Mouse (Mus musculus) lung, embryonic 14.5 days (tissue): ENCODE measurements around the gene Ccdc81. TPM values are rescaled to one million over a fixed set of nuclear protein-coding genes. Genes with fewer than 3 reads are reported as not detected.

ENCODE experiments used
- ATAC-seq: fragments of 200-750 bp; cut with Nextera tagmentation; 2 replicates; pipeline ENCODE4 v1.8.0; 2017; ENCODE audit warnings: mild to moderate bottlenecking, moderate TSS enrichment, moderate library complexity; ENCODE audit not compliant: insufficient read depth
- DNase-seq: peaks from one replicate; pipeline ENCODE4 v3.0.0-alpha.2; 2015
- H3K27ac ChIP-seq: fragments of 300-500 bp; sonication (generic); 2 replicates; pipeline ENCODE4 v1.5.1; 2014; ENCODE audit warnings: low read depth, mild to moderate bottlenecking, moderate library complexity
- H3K27me3 ChIP-seq: fragments of 300-500 bp; sonication (generic); 2 replicates; pipeline ENCODE4 v1.6.1; 2014; ENCODE audit warnings: low read length, control low read depth; ENCODE audit not compliant: insufficient read depth
- H3K36me3 ChIP-seq: fragments of 300-500 bp; sonication (generic); 2 replicates; pipeline ENCODE4 v1.6.1; 2014; ENCODE audit warnings: control low read depth; ENCODE audit not compliant: insufficient read depth
- H3K4me1 ChIP-seq: fragments of 300-500 bp; sonication (generic); 2 replicates; pipeline ENCODE4 v1.6.1; 2014; ENCODE audit warnings: antibody characterized with exemption, control low read depth; ENCODE audit not compliant: insufficient read depth
- H3K4me2 ChIP-seq: fragments of 300-500 bp; sonication (generic); 2 replicates; pipeline ENCODE4 v1.6.1; 2014; ENCODE audit warnings: mild to moderate bottlenecking
- H3K4me3 ChIP-seq: fragments of 300-500 bp; sonication (generic); 2 replicates; pipeline ENCODE4 v1.5.1; 2014; ENCODE audit warnings: low read depth, low read length
- H3K9ac ChIP-seq: fragments of 300-500 bp; sonication (generic); 2 replicates; pipeline ENCODE4 v1.6.1; 2014
- H3K9me3 ChIP-seq: fragments of 300-500 bp; sonication (generic); 2 replicates; pipeline ENCODE4 v1.6.1; 2016; ENCODE audit warnings: low read depth, low read length, control low read depth
- CTCF ChIP-seq: IDR thresholded peaks from 2 replicates; pipeline ENCODE4 v1.5.1; 2016; ENCODE audit warnings: antibody characterized with exemption, low read depth
- WGBS: fragments of 180-500 bp; shearing (Covaris S2); extraction: QIAGEN DNeasy Blood & Tissue Kit; methylation state at CpG from one replicate; pipeline ENCODE4 v1.1.7; 2014; 5-methylcytosine and 5-hydroxymethylcytosine counted together
- polyA plus RNA-seq: library from polyadenylated mRNA; unstranded; fragments of >200 nt; fragmentation: Nextera tagmentation; extraction: Ambion mirVana; gene quantifications from 2 replicates; pipeline ENCODE4 v1.2.1, GENCODE M21; 2014

The Ccdc81 gene
- polyA plus RNA-seq, 1 experiment from 2014 or later = not detected

GRCm38 (mm10) chr7:89843533-89843932 lies 59.9 kb downstream of the Ccdc81 start:
- Histone ChIP-seq H3K4me1 (no peaks in the 10 kb centered on the region), H3K36me3 (no peaks in the 10 kb centered on the region), H3K4me3 (no peak overlapping the region), H3K27me3 (no peaks in the 10 kb centered on the region), H3K9ac (no peak overlapping the region), H3K27ac (no peak overlapping the region), H3K9me3 (no peaks in the 10 kb centered on the region), H3K4me2 (no peak overlapping the region)
- WGBS = 26% methylated on average over 6 of the region's 6 CpGs
- peak; percentile 63 for TF ChIP-seq CTCF
- DNase-seq (peak; percentile 64), ATAC-seq (no peak)

GRCm38 (mm10) chr7:89843121-89843520 lies 60.3 kb downstream of the Ccdc81 start:
- H3K9ac ChIP-seq = no peak overlapping the region
- H3K9me3 ChIP-seq = no peaks in the 10 kb centered on the region
- no peaks in the 10 kb centered on the region for H3K36me3 ChIP-seq
- H3K4me3 ChIP-seq = no peak overlapping the region
- no peaks in the 10 kb centered on the region for H3K4me1 ChIP-seq
- 58% methylated on average over 6 of the region's 6 CpGs for WGBS
- DNase-seq = no peak
- no peak overlapping the region for H3K27ac ChIP-seq
- no peak overlapping the region for H3K4me2 ChIP-seq
- H3K27me3 ChIP-seq = no peaks in the 10 kb centered on the region
- no peak for ATAC-seq
- TF ChIP-seq CTCF = no peak

DNA sequence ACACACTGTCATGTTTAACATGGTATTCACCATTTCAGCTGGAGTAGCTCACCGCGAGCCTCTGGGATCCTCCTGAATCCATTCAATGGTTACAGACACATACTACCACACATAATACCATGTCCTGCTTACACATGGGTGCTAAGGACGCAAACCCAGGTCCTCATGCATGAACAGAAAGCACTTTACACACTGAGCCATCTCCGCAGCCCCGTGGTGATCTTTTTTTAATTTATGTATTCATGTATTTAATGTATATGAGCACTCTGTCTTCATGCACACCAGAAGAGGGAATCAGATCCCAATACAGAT lies 61.1 kb downstream of the Ccdc81 start:
- no peak for ATAC-seq
- TF ChIP-seq CTCF = no peak

GRCm38 (mm10) chr7:89841670-89842403 lies 61.6 kb downstream of the Ccdc81 start:
- DNase-seq = peak; percentile 98
- Histone ChIP-seq H3K4me2 (no peak overlapping the region), H3K27me3 (no peaks in the 10 kb centered on the region), H3K9ac (no peak overlapping the region), H3K27ac (no peak overlapping the region), H3K9me3 (no peaks in the 10 kb centered on the region), H3K4me1 (no peaks in the 10 kb centered on the region; the same call in 1 of the 2 replicates), H3K4me3 (no peak overlapping the region), H3K36me3 (no peaks in the 10 kb centered on the region)
- peak; percentile 89 for TF ChIP-seq CTCF
- WGBS = 30% methylated on average over 15 of the region's 15 CpGs
- peak; percentile 67 for ATAC-seq

More for the DNA sequence above, 61.1 kb downstream of the Ccdc81 start:
- no peak overlapping the region for H3K9ac ChIP-seq
- no peak overlapping the region for H3K27ac ChIP-seq
- no peak for DNase-seq
- no peaks in the 10 kb centered on the region for H3K9me3 ChIP-seq
- no peaks in the 10 kb centered on the region; the same call in 1 of the 2 replicates for H3K4me1 ChIP-seq
- H3K27me3 ChIP-seq = no peaks in the 10 kb centered on the region
- H3K4me3 ChIP-seq = no peak overlapping the region
- no peaks in the 10 kb centered on the region for H3K36me3 ChIP-seq
- WGBS = 83% methylated on average over 5 of the region's 5 CpGs
- no peak overlapping the region for H3K4me2 ChIP-seq

GRCm38 (mm10) chr7:89839721-89840120 lies 63.7 kb downstream of the Ccdc81 start:
- DNase-seq (no peak), ATAC-seq (no peak)
- Histone ChIP-seq H3K27me3 (no peaks in the 10 kb centered on the region), H3K4me3 (no peak overlapping the region), H3K36me3 (no peaks in the 10 kb centered on the region), H3K9me3 (no peaks in the 10 kb centered on the region), H3K4me2 (no peak overlapping the region), H3K4me1 (no peaks in the 10 kb centered on the region; the same call in 1 of the 2 replicates), H3K9ac (no peak overlapping the region), H3K27ac (no peak overlapping the region)
- no peak for TF ChIP-seq CTCF
- WGBS = 61% methylated on average over 8 of the region's 8 CpGs

DNA sequence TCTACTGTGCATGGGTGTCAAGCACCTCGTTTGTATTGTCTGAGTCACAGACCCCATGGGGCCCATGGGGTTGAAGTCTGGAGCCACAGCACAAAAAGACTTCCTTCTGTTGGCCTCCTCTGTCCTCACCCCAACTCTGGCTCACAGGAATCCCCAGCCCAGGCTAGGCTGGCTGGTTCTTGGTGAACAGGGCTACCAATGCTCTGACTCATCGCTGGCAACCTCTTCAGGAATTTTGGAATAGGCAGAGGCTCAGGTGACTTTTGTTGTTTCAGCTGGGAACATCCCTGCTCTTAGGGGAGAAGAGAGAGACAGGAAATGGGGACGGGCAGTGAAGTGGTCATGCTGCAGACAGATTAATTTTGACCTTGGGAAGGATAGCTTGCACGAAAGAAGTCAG lies 65.6 kb downstream of the Ccdc81 start:
- no peak for ATAC-seq
- no peak for TF ChIP-seq CTCF

DNA sequence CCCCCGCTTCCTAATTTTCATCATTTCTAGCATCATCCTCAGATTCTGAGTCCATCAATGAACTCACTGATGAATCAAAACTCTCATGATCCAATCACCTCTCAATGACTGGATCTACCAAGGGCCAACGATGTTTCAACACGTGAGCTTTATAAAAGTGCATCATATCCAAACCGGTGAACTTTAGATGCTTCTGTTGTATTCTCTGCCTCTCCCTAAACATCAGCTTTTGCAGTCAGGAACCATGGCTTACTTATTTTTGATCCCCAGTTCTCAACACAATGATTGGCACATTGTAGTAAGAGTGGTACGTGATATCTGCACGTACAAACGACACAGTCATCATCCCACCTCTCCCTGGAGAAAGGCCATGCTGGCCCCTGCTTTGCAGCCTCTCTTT lies 66.8 kb downstream of the Ccdc81 start:
- Histone ChIP-seq H3K4me2 (no peak overlapping the region), H3K27me3 (no peaks in the 10 kb centered on the region), H3K9ac (no peak overlapping the region), H3K4me3 (no peak overlapping the region), H3K4me1 (no peaks in the 10 kb centered on the region; the same call in 1 of the 2 replicates), H3K27ac (no peak overlapping the region), H3K36me3 (no peaks in the 10 kb centered on the region), H3K9me3 (no peaks in the 10 kb centered on the region)
- ATAC-seq (no peak), DNase-seq (no peak)
- no peak for TF ChIP-seq CTCF
- 92% methylated on average over 7 of the region's 7 CpGs for WGBS

More for the DNA sequence above, 65.6 kb downstream of the Ccdc81 start:
- DNase-seq = no peak
- no peak overlapping the region for H3K9ac ChIP-seq
- H3K27ac ChIP-seq = no peak overlapping the region
- H3K27me3 ChIP-seq = no peaks in the 10 kb centered on the region
- no peak overlapping the region for H3K4me3 ChIP-seq
- no peaks in the 10 kb centered on the region for H3K36me3 ChIP-seq
- no peaks in the 10 kb centered on the region; the same call in 1 of the 2 replicates for H3K4me1 ChIP-seq
- no peaks in the 10 kb centered on the region for H3K9me3 ChIP-seq
- 47% methylated on average over 4 of the region's 4 CpGs for WGBS
- H3K4me2 ChIP-seq = no peak overlapping the region
